Mouse (Mus musculus) G1E (cell line): Measurements from ENCODE around the gene Nploc4. TPM values are rescaled to one million over a fixed set of nuclear protein-coding genes. Genes with fewer than 3 reads are reported as not detected.
A peak's percentile ranks its signal among the peaks of the same experiment; 100 is the strongest.
"Not testable (repeated sequence)": the region's sequence is repeated elsewhere in the genome, so short reads cannot be mapped to it uniquely, and the experiment has no call there.

Source experiments
- ATAC-seq: 2 replicates; pipeline ENCODE4 v1.8.0; 2016; ENCODE audit warnings: mild to moderate bottlenecking; ENCODE audit not compliant: insufficient number of reproducible peaks, poor library complexity, low FRiP score, severe bottlenecking; ENCODE audit errors: extremely low read depth
- DNase-seq: peaks from one replicate; pipeline ENCODE4 v3.0.0; 2012; ENCODE audit warnings: low spot score
- H3K27me3 ChIP-seq: 2 replicates; pipeline ENCODE4 v1.6.1; 2012; ENCODE audit warnings: mild to moderate bottlenecking, low read length, inconsistent platforms; ENCODE audit not compliant: insufficient read depth
- H3K36me3 ChIP-seq: replicated peaks from 2 replicates; pipeline ENCODE3; 2012; ENCODE audit warnings: mild to moderate bottlenecking, inconsistent platforms
- H3K4me1 ChIP-seq: 2 replicates; pipeline ENCODE4 v1.6.1; 2012; ENCODE audit warnings: low read depth, low read length, inconsistent platforms, mixed read lengths; ENCODE audit not compliant: insufficient read depth
- H3K4me3 ChIP-seq: 2 replicates; pipeline ENCODE4 v1.5.1; 2012; ENCODE audit warnings: low read depth, mild to moderate bottlenecking, inconsistent platforms, low read length, moderate library complexity, mixed read lengths
- H3K9me3 ChIP-seq: replicated peaks from 2 replicates; pipeline ENCODE4 v1.6.1; 2012; ENCODE audit warnings: inconsistent platforms
- CTCF ChIP-seq: IDR thresholded peaks from 2 replicates; pipeline ENCODE4 v1.5.1; 2012; ENCODE audit warnings: low read depth, low read length, inconsistent platforms, mixed read lengths
- GATA1 ChIP-seq: IDR thresholded peaks from 2 replicates; pipeline ENCODE4 v1.6.1; 2012; ENCODE audit warnings: borderline replicate concordance, low read length, inconsistent platforms, mixed read lengths
- GATA2 ChIP-seq: IDR thresholded peaks from 2 replicates; pipeline ENCODE4 v1.6.1; 2012; ENCODE audit warnings: low read depth, low read length, inconsistent platforms, borderline replicate concordance
- POLR2AphosphoS5 ChIP-seq: IDR thresholded peaks from 2 replicates; pipeline ENCODE4 v1.6.1; 2012; ENCODE audit warnings: low read depth, low read length, inconsistent platforms; ENCODE audit not compliant: insufficient replicate concordance
- TAL1 ChIP-seq: conservative IDR thresholded peaks from 2 replicates; pipeline ENCODE4 v1.6.1; 2012; ENCODE audit warnings: low read depth, low read length, inconsistent platforms, mixed read lengths
- polyA plus RNA-seq: library from polyadenylated mRNA; stranded (reverse); fragments of >175 nt; gene quantifications from 2 replicates; pipeline ENCODE4 v1.2.3, GENCODE M21; 2012
- total RNA-seq, 2 experiments: library from RNA; stranded (forward) in 1 of 2; stranded (reverse) in 1 of 2; fragments of 200-1000 nt in 1 of 2; fragments of >200 nt in 1 of 2; fragmentation: Nextera tagmentation in 1 of 2; gene quantifications; 2 replicates each; pipeline ENCODE4 v1.2.3; 2014 to 2017

Gene Nploc4
- total and polyA plus RNA-seq, 3 experiments, result 42.7 to 72.4 (median 61.7) TPM

DNA sequence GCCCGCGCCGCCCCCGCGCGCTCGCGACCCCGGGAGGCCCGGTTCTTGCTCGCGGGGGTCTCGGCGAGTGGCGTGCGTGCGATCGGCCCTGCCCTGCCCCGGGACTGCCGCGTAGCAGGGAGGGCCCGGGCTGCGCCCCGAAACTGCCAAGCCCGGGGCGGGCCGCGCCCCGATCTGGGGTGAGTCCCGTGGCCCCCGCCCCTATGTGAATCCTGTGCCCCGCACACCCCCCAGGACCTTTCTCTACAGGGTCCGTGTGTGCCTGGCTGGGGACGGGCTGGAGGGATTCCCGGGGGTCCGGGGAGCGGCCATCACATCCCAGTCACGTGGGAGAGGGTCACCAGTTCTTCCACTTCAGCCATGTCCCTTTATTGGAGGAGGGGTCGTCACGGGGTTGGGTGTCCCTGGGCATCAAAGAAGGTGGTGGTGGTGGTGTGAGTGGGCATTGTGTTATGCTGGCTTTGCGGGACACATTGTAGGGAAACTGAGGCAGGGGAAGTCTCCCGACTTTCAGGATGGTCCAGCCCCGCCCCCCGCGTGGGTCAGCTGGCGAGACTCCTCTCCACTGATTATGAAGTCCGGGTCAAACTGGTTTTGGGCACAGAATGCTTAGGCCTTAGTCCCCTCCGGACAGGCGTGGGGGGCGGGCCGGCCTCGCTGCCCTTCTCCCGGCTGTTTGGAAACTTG lies 88.7 kb downstream of the Nploc4 start:
- Histone ChIP-seq H3K27me3 (peaks cover 37% of the 10 kb centered on the region), H3K36me3 (peaks cover 18% of the 10 kb centered on the region), H3K4me1 (peaks cover 61% of the 10 kb centered on the region), H3K9me3 (no peaks in the 10 kb centered on the region), H3K4me3 (peak overlapping the region; percentile 83)
- ATAC-seq, result no peak
- DNase-seq, result no peak
- TF ChIP-seq GATA1 (no peak), POLR2AphosphoS5 (no peak), TAL1 (no peak), GATA2 (no peak), CTCF (no peak)

DNA sequence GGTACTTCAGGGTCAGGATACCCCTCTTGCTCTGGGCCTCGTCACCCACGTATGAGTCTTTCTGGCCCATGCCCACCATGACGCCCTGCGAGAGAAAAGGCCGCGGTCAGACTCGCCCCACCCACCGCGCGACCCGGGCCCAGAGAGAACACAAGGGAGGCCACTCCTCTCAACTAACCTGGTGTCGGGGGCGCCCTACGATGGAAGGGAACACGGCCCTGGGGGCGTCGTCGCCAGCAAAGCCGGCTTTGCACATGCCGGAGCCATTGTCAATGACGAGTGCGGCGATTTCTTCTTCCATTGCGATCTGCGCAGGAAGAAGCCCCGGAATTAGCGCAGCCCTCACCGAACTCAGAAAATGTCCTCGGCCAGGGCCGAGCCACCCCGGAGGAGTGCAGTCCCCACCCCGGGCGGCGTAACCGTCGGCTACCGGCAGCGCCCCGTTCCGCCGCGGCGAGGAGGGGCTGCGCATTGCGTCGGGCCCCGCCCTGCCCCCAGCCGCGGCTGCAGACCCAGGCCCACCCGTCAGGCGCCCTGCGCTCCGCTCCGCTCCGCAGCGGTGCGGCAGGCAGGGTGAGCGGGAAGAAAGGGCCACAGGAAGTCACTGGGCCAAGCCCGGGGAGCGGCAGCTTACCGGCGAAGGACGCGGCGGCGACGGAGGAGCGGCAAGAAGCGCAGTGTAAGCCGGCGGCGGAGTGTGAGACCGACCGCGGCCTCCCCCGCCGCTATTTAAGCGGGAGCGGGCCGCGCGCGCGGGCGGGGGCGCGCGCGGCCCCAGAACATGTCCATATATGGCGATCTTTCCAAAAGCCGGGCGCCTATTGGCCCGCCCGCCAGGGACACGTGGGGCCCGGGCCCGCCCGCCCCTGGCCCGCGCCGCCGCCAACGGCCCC lies 89.5 kb downstream of the Nploc4 start, which contains the start of gene Actg1:
Actg1 (minus strand) TSS at position 752 of the 893 bp plus-strand sequence.
- peaks cover 53% of the 10 kb centered on the region for H3K4me1 ChIP-seq
- peaks cover 37% of the 10 kb centered on the region for H3K27me3 ChIP-seq
- H3K9me3 ChIP-seq, result no peaks in the 10 kb centered on the region
- H3K4me3 ChIP-seq, result peak within 1 kb of the TSS; percentile 83
- ATAC-seq, result peak; percentile 37; the same call in 1 of the 2 replicates
- H3K36me3 ChIP-seq, result peaks cover 18% of the 10 kb centered on the region
- TF ChIP-seq CTCF (no peak), POLR2AphosphoS5 (no peak), GATA2 (no peak), GATA1 (no peak), TAL1 (no peak)
- peak; percentile 81 for DNase-seq

DNA sequence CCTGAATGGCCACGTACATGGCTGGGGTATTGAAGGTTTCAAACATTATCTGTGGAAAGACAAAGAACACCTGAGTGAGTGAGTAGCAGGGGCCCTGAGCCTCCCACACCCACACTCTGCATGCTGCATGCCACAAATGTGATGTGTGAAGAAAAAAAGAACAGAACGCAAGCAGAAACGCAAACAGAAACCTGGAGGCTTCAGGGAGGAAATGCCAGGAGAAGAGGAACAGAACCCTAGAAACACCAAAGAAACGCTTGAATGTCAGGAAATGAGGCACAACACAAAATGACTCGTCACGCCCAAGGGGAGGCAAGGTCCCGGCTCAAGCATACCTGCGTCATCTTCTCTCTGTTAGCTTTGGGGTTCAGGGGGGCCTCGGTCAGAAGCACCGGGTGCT lies 90.2 kb downstream of the Nploc4 start:
- ATAC-seq (no peak), DNase-seq (no peak)
- Histone ChIP-seq H3K4me3 (peak overlapping the region; percentile 83; the same call in 1 of the 2 replicates), H3K9me3 (no peaks in the 10 kb centered on the region), H3K27me3 (peaks cover 32% of the 10 kb centered on the region), H3K4me1 (peaks cover 47% of the 10 kb centered on the region), H3K36me3 (peaks cover 18% of the 10 kb centered on the region)
- TF ChIP-seq GATA2, result no peak
- TF ChIP-seq TAL1, result no peak

DNA sequence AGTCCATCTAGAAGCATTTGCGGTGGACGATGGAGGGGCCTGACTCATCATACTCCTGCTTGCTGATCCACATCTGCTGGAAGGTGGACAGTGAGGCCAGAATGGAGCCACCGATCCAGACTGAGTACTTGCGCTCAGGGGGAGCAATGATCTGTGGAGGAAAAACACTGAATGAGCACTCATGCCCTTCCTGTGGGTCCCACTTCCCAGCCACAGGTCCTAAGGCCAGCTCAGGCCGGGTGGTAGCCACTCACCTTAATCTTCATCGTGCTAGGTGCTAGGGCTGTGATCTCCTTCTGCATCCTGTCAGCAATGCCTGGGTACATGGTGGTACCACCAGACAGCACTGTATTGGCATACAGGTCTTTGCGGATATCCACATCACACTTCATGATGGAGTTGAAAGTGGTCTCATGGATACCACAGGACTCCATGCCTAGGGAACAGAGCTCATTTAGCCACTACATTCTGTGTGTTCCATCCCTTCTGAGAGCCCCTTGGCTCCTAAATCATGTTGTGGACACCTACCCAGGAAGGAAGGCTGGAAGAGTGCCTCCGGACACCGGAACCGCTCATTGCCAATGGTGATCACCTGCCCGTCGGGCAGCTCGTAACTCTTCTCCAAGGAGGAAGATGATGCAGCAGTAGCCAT lies 91.0 kb downstream of the Nploc4 start:
- Histone ChIP-seq H3K4me1 (peaks cover 42% of the 10 kb centered on the region), H3K36me3 (peaks cover 18% of the 10 kb centered on the region), H3K27me3 (peaks cover 26% of the 10 kb centered on the region)
- H3K4me3 ChIP-seq, H3K9me3 ChIP-seq, ATAC-seq, DNase-seq: not testable (repeated sequence)

DNA sequence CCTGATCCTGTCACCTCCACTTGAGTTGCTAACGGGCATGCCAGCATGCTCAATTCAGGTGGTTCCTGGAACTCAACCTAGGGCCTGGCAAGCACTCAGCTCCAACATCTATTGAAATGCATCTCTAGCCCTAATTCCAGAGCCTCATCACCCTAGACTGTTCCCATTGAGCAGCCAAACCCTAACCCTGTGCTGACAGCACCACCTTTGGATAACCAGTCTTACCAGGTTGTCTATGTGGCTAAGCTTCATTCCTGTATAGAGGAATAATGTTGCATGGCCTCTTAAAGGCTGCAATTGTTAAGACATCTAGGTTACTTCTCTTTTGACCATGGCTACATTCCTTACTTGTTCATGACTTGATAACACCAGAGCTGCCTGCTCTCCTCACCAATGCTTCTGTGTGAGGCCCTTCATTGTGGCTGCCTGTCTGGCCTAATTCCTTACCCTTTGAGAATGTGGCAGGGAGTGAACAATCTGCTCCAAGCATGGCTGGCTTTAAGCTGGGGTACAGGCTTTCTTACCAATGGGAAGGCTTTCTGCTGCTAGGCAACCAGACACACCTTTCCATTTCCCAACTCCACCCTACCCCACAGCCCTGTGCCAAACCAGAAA lies 92.3 kb downstream of the Nploc4 start:
- TF ChIP-seq POLR2AphosphoS5 (no peak), CTCF (no peak), GATA1 (no peak), GATA2 (no peak), TAL1 (no peak)
- Histone ChIP-seq H3K9me3 (no peaks in the 10 kb centered on the region), H3K4me1 (peaks cover 33% of the 10 kb centered on the region), H3K36me3 (peaks cover 18% of the 10 kb centered on the region), H3K27me3 (peaks cover 16% of the 10 kb centered on the region), H3K4me3 (no peak overlapping the region)
- DNase-seq (no peak), ATAC-seq (no peak)

DNA sequence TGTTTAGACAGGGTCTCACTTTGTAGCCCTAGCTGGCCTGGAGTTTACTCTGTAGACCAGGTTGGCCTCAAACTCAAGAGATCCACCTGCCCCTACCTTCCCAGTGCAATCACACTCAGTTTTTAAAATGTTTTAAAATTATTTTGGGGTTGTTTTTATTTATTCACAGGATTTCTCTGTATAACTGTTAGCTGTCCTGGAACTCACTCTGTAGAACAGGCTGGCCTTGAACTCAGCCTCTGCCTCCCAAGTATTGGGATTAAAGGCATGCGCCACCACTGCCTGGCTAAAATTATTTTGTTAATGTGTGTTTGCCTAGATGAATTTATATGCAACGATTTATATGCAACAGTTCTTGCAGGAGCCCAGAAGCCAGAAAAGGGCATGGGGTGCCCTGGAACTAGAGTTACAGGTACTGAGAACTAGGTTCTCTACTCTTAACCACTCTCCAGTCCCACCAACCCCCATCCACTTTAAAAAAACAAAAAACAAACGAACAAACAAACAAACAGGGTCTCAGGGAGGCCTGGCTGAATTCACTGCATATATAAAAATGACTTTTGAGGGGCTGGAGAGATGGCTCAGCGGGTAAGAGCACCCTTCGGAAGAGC lies 93.1 kb downstream of the Nploc4 start:
- no peak for ATAC-seq
- Histone ChIP-seq H3K36me3 (peaks cover 18% of the 10 kb centered on the region), H3K4me3 (no peak overlapping the region), H3K27me3 (peaks cover 13% of the 10 kb centered on the region), H3K9me3 (no peaks in the 10 kb centered on the region), H3K4me1 (peaks cover 31% of the 10 kb centered on the region)
- TF ChIP-seq CTCF (no peak), TAL1 (no peak)
- no peak for DNase-seq
